ENCODE assay signal across 15 mouse cellular contexts in the genomic region with DNA sequence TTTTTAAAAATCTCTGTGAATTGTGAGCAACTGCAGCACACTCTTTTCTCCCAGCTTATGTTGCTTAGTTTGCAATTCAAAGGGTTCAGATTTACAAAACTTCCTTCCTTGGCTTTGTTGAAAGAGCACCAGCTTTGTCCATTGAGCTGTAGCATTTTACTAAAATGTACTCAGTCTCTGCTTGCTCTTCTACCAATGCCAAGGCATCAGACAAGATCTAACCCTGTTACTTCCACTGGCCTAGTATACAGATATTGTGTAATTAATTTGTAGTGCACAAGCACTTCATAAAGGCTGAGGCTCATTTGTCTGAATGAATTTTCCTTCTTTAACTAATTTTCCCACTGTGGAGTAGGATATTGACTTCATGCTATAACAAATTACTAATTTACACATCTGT.
"Had no signal": no experiment of that assay in that cellular context is flagged by ENCODE, and none has a peak within 500 bp of the region (broad histone marks: within the 10 kb centered on the region; RNA-seq: fewer than 3 reads in every experiment).

No protein-coding gene starts in this region.

- H3K9ac ChIP-seq: lung, embryonic 14.5 days; midbrain, embryonic 13.5 days; midbrain, embryonic 15.5 days; neural tube, embryonic 12.5 days; stomach, embryonic 15.5 days had no signal

- H3K36me3 ChIP-seq: midbrain, embryonic 13.5 days; midbrain, embryonic 15.5 days; neural tube, embryonic 12.5 days; stomach, embryonic 15.5 days had no signal

- H3K27ac ChIP-seq: midbrain, embryonic 13.5 days; midbrain, embryonic 15.5 days; neural tube, embryonic 12.5 days; stomach, embryonic 15.5 days; stomach, postnatal 0 days had no signal

- ATAC-seq: midbrain, embryonic 13.5 days; midbrain, embryonic 15.5 days had no signal

- DNase-seq: lung, adult 18-20 months; lung, embryonic 14.5 days; lung, postnatal 10 days; lung, postnatal 4 days; right cerebral cortex, postnatal 14 days; thymus, adult 2 months; thymus, postnatal 25 days; thymus, postnatal 4 days had no signal

- H3K4me3 ChIP-seq: megakaryocyte, embryonic 14.5 days; midbrain, embryonic 13.5 days; midbrain, embryonic 15.5 days; neural tube, embryonic 12.5 days; stomach, embryonic 15.5 days had no signal

- H3K9me3 ChIP-seq: megakaryocyte, embryonic 14.5 days; midbrain, embryonic 13.5 days; midbrain, embryonic 15.5 days; neural tube, embryonic 12.5 days; stomach, embryonic 15.5 days had no signal

- H3K4me1 ChIP-seq: megakaryocyte, embryonic 14.5 days; midbrain, embryonic 13.5 days; midbrain, embryonic 15.5 days; neural tube, embryonic 12.5 days; stomach, embryonic 15.5 days had no signal

- H3K4me2 ChIP-seq: lung, embryonic 14.5 days; midbrain, embryonic 11.5 days; midbrain, embryonic 13.5 days; midbrain, embryonic 15.5 days; neural tube, embryonic 12.5 days; stomach, embryonic 15.5 days had no signal

- H3K27me3 ChIP-seq: megakaryocyte, embryonic 14.5 days; midbrain, embryonic 13.5 days; midbrain, embryonic 15.5 days; neural tube, embryonic 12.5 days; stomach, embryonic 15.5 days had no signal
